Mouse (Mus musculus) mouse embryonic stem cell (cell line): ENCODE data around the gene Mbd6.

Experiments used
- in situ Hi-C, 2 experiments: fragments of 300-500 bp; cut with MboI; formaldehyde crosslinking; loops; 1 replicate in 1 of 2; 3 replicates in 1 of 2; pipeline ENCODE4 v1.14.3; 2019 to 2020; ENCODE audit warnings: low sequenced_read_pairs in 2 of 2, low pct_unique_long_range_greater_than_20kb in 1 of 2, mixed read lengths in 1 of 2; ENCODE audit not compliant: unreplicated experiment in 1 of 2

Gene Mbd6

DNA sequence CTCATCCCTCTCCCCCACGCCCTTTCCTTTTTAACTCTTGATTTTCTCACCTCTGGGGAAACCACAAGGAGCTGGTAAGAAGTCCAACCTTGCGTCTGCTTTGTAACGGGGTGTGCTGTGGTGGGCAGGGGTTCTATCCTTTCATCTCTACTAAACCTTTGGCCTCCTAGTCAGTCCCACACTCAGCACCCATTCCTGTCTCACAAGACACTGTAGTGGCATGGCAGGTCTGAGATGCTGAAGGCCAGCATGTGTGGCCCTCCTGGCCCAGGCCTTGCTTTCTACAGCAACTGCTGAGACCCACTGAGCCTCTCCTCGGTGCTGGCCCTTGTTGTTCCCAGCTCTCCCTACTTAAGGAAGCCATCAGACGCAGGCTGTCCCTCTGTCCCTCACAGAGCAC lies 16.4 kb downstream of the Mbd6 start:
- in situ Hi-C loops, result no loop called here

- in situ Hi-C loops, result no loop called here
Measured at GRCm38 (mm10) chr10:127269884-127270283, 18.9 kb downstream of the Mbd6 start.

DNA sequence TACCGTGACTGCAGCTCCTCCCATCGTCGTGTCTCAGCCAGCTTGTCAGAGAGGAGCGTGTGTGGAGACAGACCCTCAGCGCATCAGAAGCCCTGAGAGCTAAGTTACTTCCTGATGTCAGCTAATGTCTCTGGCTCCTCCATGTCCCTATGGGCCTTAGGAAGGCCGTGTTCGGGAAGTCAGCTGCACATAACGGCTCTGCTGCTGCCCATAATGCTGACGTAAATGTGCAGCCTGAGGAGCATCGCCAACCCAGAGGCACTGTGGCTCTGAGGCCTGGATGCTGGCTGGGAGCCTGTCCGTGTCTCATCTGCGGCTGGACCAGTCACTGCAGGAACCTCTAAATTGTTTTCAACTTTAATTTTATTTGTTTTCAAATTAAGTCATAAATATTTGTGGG lies 19.8 kb downstream of the Mbd6 start:
- in situ Hi-C loops, result no loop called here

DNA sequence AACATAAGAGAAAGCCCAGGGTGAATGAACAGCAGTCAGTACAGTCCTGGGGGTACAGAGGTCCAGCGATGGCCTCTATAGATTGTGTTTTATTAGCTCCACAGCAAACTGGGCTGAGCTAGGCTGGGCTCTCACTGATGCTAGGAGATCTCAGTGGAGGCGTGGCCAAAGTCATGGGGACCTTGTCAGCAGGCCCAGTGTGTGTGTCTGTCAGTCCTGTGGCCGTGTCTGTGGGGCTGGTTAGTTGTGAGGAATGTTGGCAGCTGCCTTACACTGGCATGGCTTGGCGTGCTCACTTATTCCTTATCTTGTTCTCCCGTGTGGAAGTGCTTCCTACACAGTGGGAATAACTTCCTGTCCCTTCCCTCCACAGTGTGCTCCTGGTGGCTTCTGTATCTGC lies 20.4 kb downstream of the Mbd6 start:
- in situ Hi-C loops, result no loop called here

- in situ Hi-C loops, result no loop called here
Measured at GRCm38 (mm10) chr10:127267318-127267717, 21.5 kb downstream of the Mbd6 start.

DNA sequence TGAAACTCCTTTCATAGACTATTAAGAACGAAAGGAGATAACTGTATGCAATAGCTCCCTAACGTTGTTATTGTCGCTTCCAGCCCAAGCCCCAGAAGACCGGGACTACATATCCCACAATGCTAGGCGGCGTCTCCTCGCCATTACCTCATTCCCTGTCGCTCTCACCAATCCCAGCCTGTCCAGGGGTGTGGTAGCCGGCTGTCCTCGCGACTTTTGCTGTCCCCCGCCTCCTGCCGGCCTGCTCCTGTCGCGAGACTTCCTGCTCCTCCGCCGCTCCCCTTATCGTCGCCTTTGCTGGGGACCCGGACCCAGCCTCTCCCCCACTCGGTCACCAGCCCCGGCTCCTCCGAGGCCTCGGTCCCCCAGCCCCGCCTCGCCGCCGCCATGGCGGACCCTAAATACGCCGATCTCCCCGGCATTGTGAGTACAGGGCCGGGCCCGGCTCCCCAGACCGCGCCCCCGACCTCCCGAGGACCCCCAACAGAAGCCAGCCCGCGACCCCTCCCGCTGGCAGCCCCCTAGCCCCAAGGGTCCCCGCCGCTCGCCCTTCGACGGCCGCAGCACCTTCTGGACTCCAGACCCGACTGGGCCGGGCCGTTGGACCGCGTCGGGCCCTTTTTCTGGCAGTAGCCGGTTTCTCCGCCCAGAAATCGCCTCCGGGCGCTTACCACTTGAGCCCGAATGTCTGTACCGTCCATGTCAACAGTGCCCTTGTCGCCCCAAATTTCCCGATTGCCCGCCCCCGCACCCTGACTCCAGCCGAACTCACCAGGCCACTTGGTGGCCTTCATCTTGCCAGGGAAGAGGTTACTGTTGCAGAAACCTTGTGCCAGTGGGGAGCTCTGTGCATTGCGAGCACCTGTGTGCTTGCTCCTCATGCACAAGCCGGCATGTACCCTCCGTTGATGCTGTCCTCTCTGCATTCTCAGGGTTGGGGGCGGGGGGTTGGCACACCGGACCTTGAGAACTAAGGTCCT lies 22.4 kb downstream of the Mbd6 start, which contains the start of gene Dctn2:
TSS of gene Dctn2 (plus strand) at position 257 of the 980 bp plus-strand sequence.
- in situ Hi-C loops, result no loop called here

GRCm38 (mm10) chr10:127265727-127266111 lies 23.1 kb downstream of the Mbd6 start:
- in situ Hi-C loops, result no loop called here

- in situ Hi-C loops, result no loop called here
Measured at GRCm38 (mm10) chr10:127264971-127265370, 23.8 kb downstream of the Mbd6 start.

GRCm38 (mm10) chr10:127264336-127264735 lies 24.5 kb downstream of the Mbd6 start:
- in situ Hi-C loops, result no loop called here

DNA sequence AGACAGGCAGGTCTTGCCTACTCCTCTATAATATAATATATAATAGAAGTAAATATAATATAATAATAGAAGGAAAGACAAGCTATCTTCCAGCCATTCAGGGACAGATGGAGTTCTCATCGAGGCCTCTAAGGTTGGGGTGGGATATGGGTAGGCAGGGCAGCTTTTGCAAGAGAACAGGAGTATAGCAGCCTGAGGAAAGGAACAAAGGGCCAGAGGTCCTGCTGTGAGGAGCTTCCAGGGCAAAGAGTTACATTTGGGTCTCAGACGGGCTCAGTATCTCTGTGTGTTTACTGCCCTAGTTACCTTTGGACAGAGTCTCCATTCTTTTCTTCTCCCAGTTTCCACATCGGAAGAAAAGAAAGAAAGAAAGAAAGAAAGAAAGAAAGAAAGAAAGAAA lies 25.2 kb downstream of the Mbd6 start:
- in situ Hi-C loops, result no loop called here

DNA sequence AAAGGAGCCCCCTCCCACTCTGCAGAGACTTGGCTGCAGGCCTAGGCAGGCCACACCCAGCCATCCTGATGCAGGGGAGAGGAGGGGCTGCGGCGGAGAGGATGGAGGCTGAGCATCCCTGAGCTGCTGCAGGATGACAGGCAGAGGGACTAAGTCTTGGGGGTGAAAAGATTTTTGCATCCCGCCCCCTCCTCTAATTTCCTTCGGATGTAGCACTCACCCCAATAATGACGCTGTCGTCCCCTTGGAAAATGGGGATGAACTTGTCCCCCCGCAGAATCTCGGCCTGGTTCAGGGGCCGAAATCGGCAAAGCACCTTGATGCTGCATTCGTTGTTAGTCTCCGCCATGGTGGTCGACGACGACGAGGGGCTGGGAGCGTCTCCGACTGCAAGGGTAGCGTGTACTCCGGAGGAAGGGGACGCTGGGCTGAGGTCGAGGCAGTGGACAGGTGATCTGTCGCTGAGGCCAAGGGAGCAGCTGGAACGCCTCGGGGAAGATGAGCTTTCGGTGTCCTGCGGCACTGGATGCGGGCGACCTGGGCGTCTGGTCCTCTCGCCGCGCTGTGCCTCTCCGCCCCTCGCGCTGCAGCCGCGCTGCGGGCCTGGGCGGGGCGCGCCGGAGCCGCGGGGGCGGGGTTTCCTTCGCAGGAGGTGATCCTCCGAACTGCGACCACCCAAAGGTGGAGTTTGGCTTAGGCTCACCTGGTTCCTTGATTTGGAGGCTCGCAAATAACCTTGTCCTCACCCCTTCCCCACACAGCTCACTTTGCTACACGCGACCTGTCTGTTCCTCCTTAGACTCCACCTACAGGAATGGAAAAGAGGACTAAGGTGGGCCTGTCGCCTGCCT lies 26.0 kb downstream of the Mbd6 start, which contains the start of gene Kif5a:
TSS of gene Kif5a (minus strand) at position 801 of the 851 bp plus-strand sequence.
- in situ Hi-C loops, result no loop called here

GRCm38 (mm10) chr10:127261706-127262547 lies 26.9 kb downstream of the Mbd6 start:
- in situ Hi-C loops, result no loop called here

- in situ Hi-C loops, result no loop called here
Measured at GRCm38 (mm10) chr10:127258489-127258888, 30.3 kb downstream of the Mbd6 start.

GRCm38 (mm10) chr10:127257790-127258189 lies 31.0 kb downstream of the Mbd6 start:
- in situ Hi-C loops, result no loop called here

DNA sequence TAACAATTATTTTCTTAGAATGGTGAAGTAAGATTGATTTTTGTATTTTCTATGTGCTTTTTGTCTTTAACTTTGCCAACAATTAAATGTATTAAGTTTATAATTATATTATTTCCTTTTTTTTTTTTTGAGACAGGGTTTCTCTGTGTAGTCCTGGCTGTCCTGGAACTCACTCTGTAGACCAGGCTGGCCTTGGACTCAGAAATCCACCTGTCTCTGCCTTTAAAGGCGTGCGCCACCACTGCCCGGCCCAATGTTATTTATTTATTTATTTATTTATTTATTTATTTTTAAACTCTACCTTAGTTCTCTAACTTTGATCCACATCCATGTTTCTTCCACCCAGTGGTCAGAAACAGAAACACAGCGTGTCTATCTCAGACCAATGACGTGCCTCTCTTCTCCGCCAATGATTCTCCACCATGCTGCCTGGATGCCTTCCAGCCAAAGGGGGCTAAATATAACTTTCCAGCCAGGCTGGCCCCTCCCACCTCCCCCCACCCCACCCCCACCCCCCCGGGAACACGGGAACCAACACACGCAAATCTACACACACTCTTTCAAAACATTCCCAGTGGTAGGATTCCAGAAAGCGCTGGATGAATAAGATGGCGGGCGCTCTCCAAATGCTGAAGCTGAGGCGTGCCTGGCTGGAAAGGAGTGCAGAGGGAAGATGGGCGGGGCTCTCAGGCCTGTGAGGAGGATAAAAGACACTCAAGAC lies 33.0 kb downstream of the Mbd6 start:
- in situ Hi-C loops, result no loop called here

GRCm38 (mm10) chr10:127250810-127251209 lies 38.0 kb downstream of the Mbd6 start:
- in situ Hi-C loops, result no loop called here

GRCm38 (mm10) chr10:127238241-127238824 lies 50.5 kb downstream of the Mbd6 start:
- in situ Hi-C loops, result no loop called here
